Mouse (Mus musculus) CD4-positive, CD25-positive, alpha-beta regulatory T cell, adult 4 months (primary cell): ENCODE data around the gene Rasgrp3. TPM values are rescaled to one million over a fixed set of nuclear protein-coding genes. Genes with fewer than 3 reads are reported as not detected.
"Not testable (repeated sequence)": the region's sequence is repeated elsewhere in the genome, so short reads cannot be mapped to it uniquely, and the experiment has no call there.

ENCODE experiments used
- ATAC-seq: one replicate; pipeline ENCODE4 v1.8.0; 2017
- polyA plus RNA-seq, 2 experiments: library from polyadenylated mRNA; unstranded; fragments of 100-300 nt; shearing (Covaris generic); gene quantifications; one replicate each; pipeline ENCODE4 v1.2.1; 2017

The Rasgrp3 gene
- 1 to 10 TPM in 1 of 2 experiments, under 1 TPM in 1; 0.69 to 3.7 TPM for polyA plus RNA-seq

GRCm38 (mm10) chr17:75435599-75435998 is at the start of gene Rasgrp3:
Gene Rasgrp3, plus strand, starts transcription at chr17:75435896.
- no peak for ATAC-seq

GRCm38 (mm10) chr17:75388402-75388801 is 47.3 kb upstream of the Rasgrp3 start:
- ATAC-seq = no peak

GRCm38 (mm10) chr17:75390142-75390541 is 45.6 kb upstream of the Rasgrp3 start:
- ATAC-seq = no peak

GRCm38 (mm10) chr17:75391429-75392192 is 44.1 kb upstream of the Rasgrp3 start:
- no peak for ATAC-seq

- ATAC-seq = no peak
Measured at GRCm38 (mm10) chr17:75406405-75406804, 29.3 kb upstream of the Rasgrp3 start.

GRCm38 (mm10) chr17:75416861-75417260 is 18.8 kb upstream of the Rasgrp3 start:
- ATAC-seq = no peak

- no peak for ATAC-seq
Measured at GRCm38 (mm10) chr17:75434152-75434551, 1.5 kb upstream of the Rasgrp3 start.

GRCm38 (mm10) chr17:75434871-75435270 is 825 bp upstream of the Rasgrp3 start:
- ATAC-seq = no peak

GRCm38 (mm10) chr17:75436095-75436494 is 399 bp downstream of the Rasgrp3 start:
- no peak for ATAC-seq

- no peak for ATAC-seq
Measured at GRCm38 (mm10) chr17:75436819-75437218, 1.1 kb downstream of the Rasgrp3 start.

GRCm38 (mm10) chr17:75437239-75437750 is 1.6 kb downstream of the Rasgrp3 start:
- no peak for ATAC-seq

- no peak for ATAC-seq
Measured at GRCm38 (mm10) chr17:75438162-75438561, 2.5 kb downstream of the Rasgrp3 start.

- no peak for ATAC-seq
Measured at GRCm38 (mm10) chr17:75439062-75439461, 3.4 kb downstream of the Rasgrp3 start.

- ATAC-seq = no peak
Measured at GRCm38 (mm10) chr17:75440619-75441018, 4.9 kb downstream of the Rasgrp3 start.

GRCm38 (mm10) chr17:75441260-75441830 is 5.6 kb downstream of the Rasgrp3 start:
- ATAC-seq = no peak

GRCm38 (mm10) chr17:75442352-75442751 is 6.7 kb downstream of the Rasgrp3 start:
- ATAC-seq = no peak

- ATAC-seq = no peak
Measured at GRCm38 (mm10) chr17:75443064-75443621, 7.4 kb downstream of the Rasgrp3 start.

GRCm38 (mm10) chr17:75448257-75448656 is 12.6 kb downstream of the Rasgrp3 start:
- ATAC-seq = no peak

- no peak for ATAC-seq
Measured at GRCm38 (mm10) chr17:75449022-75449421, 13.3 kb downstream of the Rasgrp3 start.

GRCm38 (mm10) chr17:75452313-75452712 is 16.6 kb downstream of the Rasgrp3 start:
- ATAC-seq = no peak

GRCm38 (mm10) chr17:75453639-75454038 is 17.9 kb downstream of the Rasgrp3 start:
- ATAC-seq = no peak

- ATAC-seq = not testable (repeated sequence)
Measured at GRCm38 (mm10) chr17:75456096-75456495, 20.4 kb downstream of the Rasgrp3 start.

GRCm38 (mm10) chr17:75460621-75461020 is 24.9 kb downstream of the Rasgrp3 start:
- ATAC-seq = no peak

GRCm38 (mm10) chr17:75461771-75462170 is 26.1 kb downstream of the Rasgrp3 start:
- no peak for ATAC-seq
